8 mouse cellular contexts compared by ENCODE assay signal in the genomic region with DNA sequence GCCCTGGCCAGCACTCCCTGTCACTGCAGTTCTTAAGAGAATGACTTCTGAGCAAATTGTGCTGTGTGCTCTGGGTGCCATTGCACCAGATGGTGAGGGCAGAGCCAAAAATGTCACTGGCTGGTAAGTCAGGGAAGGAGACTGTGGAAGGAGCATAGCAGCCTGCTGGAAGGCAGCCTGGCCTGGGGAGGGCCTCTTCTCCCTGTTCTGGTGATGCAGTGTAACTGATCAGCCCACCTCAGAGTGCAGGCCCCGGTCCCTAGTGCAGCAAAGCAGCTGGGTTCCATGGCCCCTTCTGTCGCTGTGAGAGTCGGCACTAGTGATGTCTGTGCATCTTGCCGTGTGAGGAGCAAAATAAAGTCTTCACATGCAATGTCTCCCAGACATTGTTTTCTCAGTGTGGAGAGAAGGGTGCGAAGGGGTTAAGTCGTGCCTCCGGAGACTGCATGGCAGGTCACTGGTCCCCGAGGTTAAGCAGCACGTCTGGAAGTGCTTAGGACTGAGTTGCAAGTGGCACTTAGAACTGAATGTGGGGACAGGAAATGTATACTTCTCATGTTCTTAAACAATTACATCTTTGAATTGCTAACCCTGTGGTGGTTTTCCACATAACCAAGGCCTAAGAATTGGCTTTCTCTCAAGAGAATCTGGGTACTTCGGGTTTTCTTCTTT.
A peak's percentile ranks its signal among the peaks of the same experiment; 100 is the strongest.
DNase-seq lines count a peak whose midpoint lies in the region; ATAC-seq lines count a peak whose summit lies in the region.

No protein-coding gene starts in this region.

- no peaks in the 10 kb centered on the region for H3K9me3 ChIP-seq in intestine, embryonic 14.5 days (ENCODE audit: control insufficient read depth, low read length)
- no peaks in the 10 kb centered on the region for H3K9me3 ChIP-seq in intestine, embryonic 15.5 days
- H3K9me3 ChIP-seq in embryonic facial prominence, embryonic 12.5 days = no peaks in the 10 kb centered on the region
- H3K9me3 ChIP-seq in limb, embryonic 12.5 days = no peaks in the 10 kb centered on the region

- 0 out of 2 replicates have a peak, but pooled peaks have one; percentile 13 for ATAC-seq in intestine, embryonic 14.5 days (replicated peaks; ENCODE audit: low FRiP score, low TSS enrichment, low read depth)
- ATAC-seq in intestine, embryonic 15.5 days = no peak
- ATAC-seq in embryonic facial prominence, embryonic 12.5 days (ENCODE audit: insufficient number of reproducible peaks, insufficient read depth, low FRiP score, low TSS enrichment) = peak; percentile 64; the same call in 1 of the 2 replicates
- ATAC-seq in limb, embryonic 12.5 days (ENCODE audit: insufficient number of reproducible peaks, insufficient read depth, low FRiP score, low TSS enrichment, low read depth) = peak; percentile 61
- ATAC-seq in erythroid progenitor cell, adult 5-6 weeks (replicated peaks; ENCODE audit: low FRiP score, poor library complexity, severe bottlenecking) = no peak

- H3K36me3 ChIP-seq in intestine, embryonic 14.5 days (ENCODE audit: control insufficient read depth, insufficient read depth, low read length) = peaks cover 1% of the 10 kb centered on the region; the same call in 1 of the 2 replicates
- H3K36me3 ChIP-seq in intestine, embryonic 15.5 days = no peaks in the 10 kb centered on the region
- H3K36me3 ChIP-seq in embryonic facial prominence, embryonic 12.5 days = no peaks in the 10 kb centered on the region
- H3K36me3 ChIP-seq in limb, embryonic 12.5 days = no peaks in the 10 kb centered on the region

- DNase-seq in intestine, embryonic 14.5 days (ENCODE audit: low spot score) = peak; percentile 57
- DNase-seq in cerebellum, adult 11 months = peak; percentile 81
- no peak for DNase-seq in gastrocnemius, postnatal 14 days
- DNase-seq in right cerebral cortex, adult 18-20 months = no peak

- no peaks in the 10 kb centered on the region for H3K27me3 ChIP-seq in intestine, embryonic 14.5 days (replicated peaks; ENCODE audit: control insufficient read depth, insufficient read depth, low read length)
- no peaks in the 10 kb centered on the region for H3K27me3 ChIP-seq in intestine, embryonic 15.5 days (replicated peaks)
- H3K27me3 ChIP-seq in embryonic facial prominence, embryonic 12.5 days = no peaks in the 10 kb centered on the region
- no peaks in the 10 kb centered on the region for H3K27me3 ChIP-seq in limb, embryonic 12.5 days

- 47% methylated on average over 10 of the region's 10 CpGs for WGBS in intestine, embryonic 14.5 days
- 41% methylated on average over 10 of the region's 10 CpGs for WGBS in intestine, embryonic 15.5 days
- WGBS in embryonic facial prominence, embryonic 12.5 days = 7% methylated on average over 10 of the region's 10 CpGs
- WGBS in limb, embryonic 12.5 days = 13% methylated on average over 10 of the region's 10 CpGs

- intact Hi-C loops in gastrocnemius, postnatal 14 days (cut with DNase I; ENCODE audit: low total_unique reads) = no loop called here

- H3K9ac ChIP-seq in intestine, embryonic 14.5 days (ENCODE audit: low read length) = no peak overlapping the region
- H3K9ac ChIP-seq in intestine, embryonic 15.5 days = no peak overlapping the region
- no peak overlapping the region for H3K9ac ChIP-seq in embryonic facial prominence, embryonic 12.5 days
- 0 out of 2 replicates have a peak overlapping the region, but pooled peaks have one; percentile 18 for H3K9ac ChIP-seq in limb, embryonic 12.5 days (replicated peaks)

- H3K4me3 ChIP-seq in intestine, embryonic 14.5 days (ENCODE audit: low read depth, low read length) = no peak overlapping the region
- no peak overlapping the region for H3K4me3 ChIP-seq in intestine, embryonic 15.5 days (replicated peaks)
- no peak overlapping the region for H3K4me3 ChIP-seq in embryonic facial prominence, embryonic 12.5 days
- no peak overlapping the region for H3K4me3 ChIP-seq in limb, embryonic 12.5 days (replicated peaks)

- H3K4me1 ChIP-seq in intestine, embryonic 14.5 days (replicated peaks; ENCODE audit: control insufficient read depth, insufficient read depth, low read length) = peaks cover 19% of the 10 kb centered on the region
- peaks cover 20% of the 10 kb centered on the region for H3K4me1 ChIP-seq in intestine, embryonic 15.5 days (replicated peaks)
- peaks cover 39% of the 10 kb centered on the region for H3K4me1 ChIP-seq in embryonic facial prominence, embryonic 12.5 days
- peaks cover 45% of the 10 kb centered on the region for H3K4me1 ChIP-seq in limb, embryonic 12.5 days (replicated peaks)

- H3K4me2 ChIP-seq in intestine, embryonic 14.5 days (ENCODE audit: low read length) = no peak overlapping the region
- H3K4me2 ChIP-seq in intestine, embryonic 15.5 days (replicated peaks) = no peak overlapping the region
- H3K4me2 ChIP-seq in embryonic facial prominence, embryonic 12.5 days (replicated peaks) = peak overlapping the region; percentile 30
- peak overlapping the region; percentile 28 for H3K4me2 ChIP-seq in limb, embryonic 12.5 days

- H3K27ac ChIP-seq in intestine, embryonic 14.5 days (ENCODE audit: low read depth) = no peak overlapping the region
- H3K27ac ChIP-seq in intestine, embryonic 15.5 days = no peak overlapping the region
- peak overlapping the region; percentile 73 for H3K27ac ChIP-seq in embryonic facial prominence, embryonic 12.5 days
- H3K27ac ChIP-seq in limb, embryonic 12.5 days = peak overlapping the region; percentile 79

Comparison
In these comparisons a context has a peak if more than half of its experiments do, and no peak if none do; other contexts are left out.
1. ATAC-seq: peak in intestine, embryonic 14.5 days (single experiment), embryonic facial prominence, embryonic 12.5 days (single experiment) and limb, embryonic 12.5 days (single experiment); none in intestine, embryonic 15.5 days (single experiment) and erythroid progenitor cell, adult 5-6 weeks (single experiment).
2. DNase-seq: peak in intestine, embryonic 14.5 days (single experiment) and cerebellum, adult 11 months (single experiment); none in gastrocnemius, postnatal 14 days (single experiment) and right cerebral cortex, adult 18-20 months (single experiment).
3. H3K27ac ChIP-seq: peak in embryonic facial prominence, embryonic 12.5 days (single experiment) and limb, embryonic 12.5 days (single experiment); none in intestine, embryonic 14.5 days (single experiment) and intestine, embryonic 15.5 days (single experiment).
4. H3K4me2 ChIP-seq: peak in embryonic facial prominence, embryonic 12.5 days (single experiment) and limb, embryonic 12.5 days (single experiment); none in intestine, embryonic 14.5 days (single experiment) and intestine, embryonic 15.5 days (single experiment).